Mouse (Mus musculus) stomach, embryonic 14.5 days (tissue): ENCODE results near the gene Cyp46a1. TPM values are rescaled to one million over a fixed set of nuclear protein-coding genes. Genes with fewer than 3 reads are reported as not detected.

Experiments
- ATAC-seq: fragments of 200-750 bp; cut with Nextera tagmentation; 2 replicates; pipeline ENCODE4 v1.8.0; 2017; ENCODE audit warnings: low read depth, moderate TSS enrichment; ENCODE audit not compliant: insufficient number of reproducible peaks, insufficient read depth, low FRiP score
- H3K27ac ChIP-seq: fragments of 300-500 bp; sonication (generic); 2 replicates; pipeline ENCODE4 v1.5.1; 2014; ENCODE audit warnings: mild to moderate bottlenecking, low read length, moderate library complexity, mixed read lengths
- H3K27me3 ChIP-seq: fragments of 300-500 bp; sonication (generic); 2 replicates; pipeline ENCODE4 v1.6.1; 2014; ENCODE audit warnings: low read length, control low read depth, mixed read lengths; ENCODE audit not compliant: control insufficient read depth, insufficient read depth
- H3K36me3 ChIP-seq: fragments of 300-500 bp; sonication (generic); 2 replicates; pipeline ENCODE4 v1.6.1; 2014; ENCODE audit warnings: mild to moderate bottlenecking, control low read depth, low read length, moderate library complexity, mixed read lengths; ENCODE audit not compliant: control insufficient read depth, insufficient read depth
- H3K4me1 ChIP-seq: fragments of 300-500 bp; sonication (generic); 2 replicates; pipeline ENCODE4 v1.6.1; 2014; ENCODE audit warnings: low read length, control low read depth, mixed read lengths; ENCODE audit not compliant: control insufficient read depth, insufficient read depth
- H3K4me2 ChIP-seq: fragments of 300-500 bp; sonication (generic); replicated peaks from 2 replicates; pipeline ENCODE4 v1.6.1; 2014; ENCODE audit warnings: low read depth, low read length, control low read depth
- H3K4me3 ChIP-seq: fragments of 300-500 bp; sonication (generic); 2 replicates; pipeline ENCODE4 v1.5.1; 2014; ENCODE audit warnings: low read depth, low read length, control low read depth
- H3K9ac ChIP-seq: fragments of 300-500 bp; sonication (generic); replicated peaks from 2 replicates; pipeline ENCODE4 v1.6.1; 2014; ENCODE audit warnings: low read depth, mild to moderate bottlenecking, control low read depth, low read length, moderate library complexity, mixed read lengths
- H3K9me3 ChIP-seq: fragments of 300-500 bp; sonication (generic); 2 replicates; pipeline ENCODE4 v1.6.1; 2016; ENCODE audit warnings: low read depth, low read length, control low read depth; ENCODE audit not compliant: control insufficient read depth
- WGBS: fragments of 180-500 bp; shearing (Covaris S2); extraction: QIAGEN DNeasy Blood & Tissue Kit; methylation state at CpG from one replicate; pipeline ENCODE4 v1.1.7; 2014; 5-methylcytosine and 5-hydroxymethylcytosine counted together
- polyA plus RNA-seq: library from polyadenylated mRNA; unstranded; fragments of >200 nt; fragmentation: Nextera tagmentation; extraction: Ambion mirVana; gene quantifications from 2 replicates; pipeline ENCODE4 v1.2.1, GENCODE M21; 2014

Cyp46a1 gene
- 6.5 and 8.7 TPM in 2 replicates for polyA plus RNA-seq

GRCm38 (mm10) chr12:108333895-108334445, at the start of gene Cyp46a1:
Gene Cyp46a1, plus strand, starts transcription at chr12:108334381.
- Histone ChIP-seq H3K4me2 (peak within 1 kb of the TSS; percentile 90), H3K4me3 (peak within 1 kb of the TSS; percentile 63), H3K4me1 (0 out of 2 replicates have a peak, but pooled peaks cover 18% of the 10 kb centered on the region), H3K36me3 (no peaks in the 10 kb centered on the region), H3K27ac (peak within 1 kb of the TSS; percentile 72; the same call in 1 of the 2 replicates), H3K27me3 (peaks cover 2% of the 10 kb centered on the region; the same call in 1 of the 2 replicates), H3K9me3 (no peaks in the 10 kb centered on the region), H3K9ac (peak within 1 kb of the TSS; percentile 18; the same call in 1 of the 2 replicates)
- 1% methylated on average over 31 of the region's 56 CpGs for WGBS
- ATAC-seq = peak; percentile 93

- Histone ChIP-seq H3K4me1 (peaks cover 11% of the 10 kb centered on the region; the same call in 1 of the 2 replicates), H3K4me3 (no peak overlapping the region), H3K4me2 (0 out of 2 replicates have a peak overlapping the region, but pooled peaks have one; percentile 10), H3K27ac (no peak overlapping the region), H3K9ac (no peak overlapping the region), H3K27me3 (no peaks in the 10 kb centered on the region), H3K36me3 (no peaks in the 10 kb centered on the region), H3K9me3 (no peaks in the 10 kb centered on the region)
- no peak for ATAC-seq
- WGBS = 37% methylated on average over 14 of the region's 14 CpGs
Observed at GRCm38 (mm10) chr12:108284455-108285224, 49.5 kb upstream of the Cyp46a1 start.

GRCm38 (mm10) chr12:108285225-108286011, 48.8 kb upstream of the Cyp46a1 start:
- Histone ChIP-seq H3K27ac (no peak overlapping the region), H3K36me3 (no peaks in the 10 kb centered on the region), H3K4me1 (peaks cover 11% of the 10 kb centered on the region; the same call in 1 of the 2 replicates), H3K4me3 (no peak overlapping the region), H3K4me2 (0 out of 2 replicates have a peak overlapping the region, but pooled peaks have one; percentile 10), H3K9ac (no peak overlapping the region), H3K27me3 (no peaks in the 10 kb centered on the region), H3K9me3 (no peaks in the 10 kb centered on the region)
- WGBS = 35% methylated on average over 11 of the region's 11 CpGs
- ATAC-seq = 0 out of 2 replicates have a peak, but pooled peaks have one; percentile 54

- no peaks in the 10 kb centered on the region for H3K27me3 ChIP-seq
- no peak overlapping the region for H3K9ac ChIP-seq
- H3K4me2 ChIP-seq = no peak overlapping the region
- H3K9me3 ChIP-seq = no peaks in the 10 kb centered on the region
- H3K4me1 ChIP-seq = peaks cover 11% of the 10 kb centered on the region; the same call in 1 of the 2 replicates
- H3K36me3 ChIP-seq = no peaks in the 10 kb centered on the region
- 74% methylated on average over 4 of the region's 4 CpGs for WGBS
- no peak overlapping the region for H3K27ac ChIP-seq
- no peak overlapping the region for H3K4me3 ChIP-seq
- no peak for ATAC-seq
Observed at GRCm38 (mm10) chr12:108286381-108286780, 47.8 kb upstream of the Cyp46a1 start.

GRCm38 (mm10) chr12:108287011-108287410, 47.2 kb upstream of the Cyp46a1 start:
- Histone ChIP-seq H3K27me3 (no peaks in the 10 kb centered on the region), H3K36me3 (no peaks in the 10 kb centered on the region), H3K4me2 (no peak overlapping the region), H3K4me3 (no peak overlapping the region), H3K27ac (no peak overlapping the region), H3K4me1 (peaks cover 11% of the 10 kb centered on the region; the same call in 1 of the 2 replicates), H3K9me3 (no peaks in the 10 kb centered on the region), H3K9ac (no peak overlapping the region)
- 97% methylated on average over 8 of the region's 8 CpGs for WGBS
- ATAC-seq = no peak

- H3K4me3 ChIP-seq = no peak overlapping the region
- H3K9ac ChIP-seq = no peak overlapping the region
- H3K27me3 ChIP-seq = no peaks in the 10 kb centered on the region
- WGBS = 79% methylated on average over 19 of the region's 19 CpGs
- H3K27ac ChIP-seq = no peak overlapping the region
- H3K4me2 ChIP-seq = no peak overlapping the region
- no peak for ATAC-seq
- H3K9me3 ChIP-seq = no peaks in the 10 kb centered on the region
- peaks cover 11% of the 10 kb centered on the region; the same call in 1 of the 2 replicates for H3K4me1 ChIP-seq
- no peaks in the 10 kb centered on the region for H3K36me3 ChIP-seq
Observed at GRCm38 (mm10) chr12:108288127-108288880, 45.9 kb upstream of the Cyp46a1 start.

- Histone ChIP-seq H3K27ac (no peak overlapping the region), H3K4me3 (no peak overlapping the region), H3K9me3 (no peaks in the 10 kb centered on the region), H3K36me3 (no peaks in the 10 kb centered on the region), H3K27me3 (no peaks in the 10 kb centered on the region), H3K4me1 (no peaks in the 10 kb centered on the region), H3K9ac (no peak overlapping the region), H3K4me2 (no peak overlapping the region; the same call in 1 of the 2 replicates)
- peak; percentile 72; the same call in 1 of the 2 replicates for ATAC-seq
- WGBS = 15% methylated on average over 9 of the region's 9 CpGs
Observed at GRCm38 (mm10) chr12:108292419-108292818, 41.8 kb upstream of the Cyp46a1 start.
